Mouse (Mus musculus) heart, postnatal 10 days (tissue): Measurements from ENCODE around the gene Lactb. TPM values are rescaled to one million over a fixed set of nuclear protein-coding genes. Genes with fewer than 3 reads are reported as not detected.
A peak's percentile ranks its signal among the peaks of the same experiment; 100 is the strongest.

Source experiments
- DNase-seq, 2 experiments: peaks; one replicate each; pipeline ENCODE4 v3.0.0; 2021
- intact Hi-C: fragments of 180-260 bp; cut with DNase I; formaldehyde crosslinking; loops from one replicate; pipeline ENCODE4 v1.15.1; 2025
- total RNA-seq, 2 experiments: library from RNA; stranded (reverse); gene quantifications; 2 replicates each; pipeline ENCODE4 v1.2.3; 2021

Gene Lactb
- total RNA-seq, 2 experiments from 2014 or later = 22.2 to 23.7 TPM

GRCm38 (mm10) chr9:66982085-66982484, 6.8 kb upstream of the Lactb start:
- intact Hi-C loops = no loop called here
- no peak for DNase-seq

GRCm38 (mm10) chr9:66980458-66980857, 5.2 kb upstream of the Lactb start:
- intact Hi-C loops = no loop called here
- DNase-seq = peak; percentile 71 to 85

GRCm38 (mm10) chr9:66978468-66978867, 3.2 kb upstream of the Lactb start:
- no peak for DNase-seq
- intact Hi-C loops = no loop called here

GRCm38 (mm10) chr9:66977982-66978381, 2.7 kb upstream of the Lactb start:
- intact Hi-C loops = no loop called here

GRCm38 (mm10) chr9:66977121-66977520, 1.8 kb upstream of the Lactb start:
- intact Hi-C loops = no loop called here
- DNase-seq = no peak

More at GRCm38 (mm10) chr9:66977982-66978381, 2.7 kb upstream of the Lactb start:
- no peak for DNase-seq

- DNase-seq = peak; percentile 83 to 84
- intact Hi-C loops = loop anchor here (2.0 kb wide), 1 partner anchor 28 kb away; the partner anchor contains the start of gene Rps27l
Measured at GRCm38 (mm10) chr9:66974721-66975225, 511 bp downstream of the Lactb start.

- intact Hi-C loops = no loop called here
- no peak for DNase-seq
Measured at GRCm38 (mm10) chr9:66971116-66971515, 4.2 kb downstream of the Lactb start.

GRCm38 (mm10) chr9:66967492-66967891, 7.8 kb downstream of the Lactb start:
- DNase-seq = no peak
- intact Hi-C loops = no loop called here

- DNase-seq = no peak
- intact Hi-C loops = no loop called here
Measured at GRCm38 (mm10) chr9:66961478-66961877, 13.8 kb downstream of the Lactb start.

- intact Hi-C loops = no loop called here
- no peak for DNase-seq
Measured at GRCm38 (mm10) chr9:66957451-66957850, 17.8 kb downstream of the Lactb start.

GRCm38 (mm10) chr9:66952886-66953285, 22.4 kb downstream of the Lactb start:
- no peak for DNase-seq
- intact Hi-C loops = no loop called here

- intact Hi-C loops = no loop called here
- DNase-seq = no peak
Measured at GRCm38 (mm10) chr9:66952321-66952720, 23.0 kb downstream of the Lactb start.

GRCm38 (mm10) chr9:66948536-66948935, 26.7 kb downstream of the Lactb start:
- no peak for DNase-seq
- intact Hi-C loops = loop anchor here (5.0 kb wide), 1 partner anchor 94 kb away; no protein-coding TSS in a partner anchor

- intact Hi-C loops = loop anchor here (2.0 to 5.0 kb wide), 2 partner anchors 29 to 96 kb away; partner anchors contain the start of gene Lactb
- peak; percentile 96 for DNase-seq
Measured at GRCm38 (mm10) chr9:66945647-66946641, 29.3 kb downstream of the Lactb start, which contains the start of gene Rps27l. Gene Rps27l (plus strand): TSS chr9:66946086.

- intact Hi-C loops = loop anchor here (5.0 kb wide), 1 partner anchor 97 kb away; no protein-coding TSS in a partner anchor
- no peak for DNase-seq
Measured at GRCm38 (mm10) chr9:66945161-66945560, 30.1 kb downstream of the Lactb start.

GRCm38 (mm10) chr9:66938836-66939235, 36.4 kb downstream of the Lactb start:
- intact Hi-C loops = loop anchor here (2.0 to 5.0 kb wide), 3 partner anchors 87 to 292 kb away; partner anchors contain the start of gene Aph1c
- peak; percentile 56 to 78 for DNase-seq

GRCm38 (mm10) chr9:66937507-66937906, 37.8 kb downstream of the Lactb start:
- DNase-seq = peak; percentile 32 to 55
- intact Hi-C loops = loop anchor here (2.0 to 5.0 kb wide), 3 partner anchors 17 to 290 kb away; no protein-coding TSS in a partner anchor

GRCm38 (mm10) chr9:66933869-66934808, 41.1 kb downstream of the Lactb start:
- intact Hi-C loops = no loop called here
- DNase-seq = no peak

- intact Hi-C loops = no loop called here
- no peak for DNase-seq
Measured at GRCm38 (mm10) chr9:66930351-66930750, 44.9 kb downstream of the Lactb start.

GRCm38 (mm10) chr9:66927696-66928402, 47.4 kb downstream of the Lactb start:
- intact Hi-C loops = no loop called here
- DNase-seq = no peak
